Mouse (Mus musculus): ENCODE results near the gene Zswim4.

- no peak for TF ChIP-seq CTCF (IDR thresholded peaks at IDR 0.05; ENCODE audit: low read depth)
- no peak for TF ChIP-seq EP300 (optimal IDR thresholded peaks at IDR 0.05)
These were observed 66.8 kb downstream of the Zswim4 start for GRCm38 (mm10) chr8:84170096-84170495.
